Mouse (Mus musculus): ENCODE measurements around the gene Prickle3. TPM values are rescaled to one million over a fixed set of nuclear protein-coding genes. Genes with fewer than 3 reads are reported as not detected.

Gene Prickle3
- total RNA-seq, 2 experiments from 2014 or later: 21.1 to 21.5 TPM

Other genes with a start within 250 kb of the Prickle3 start
- gene Foxp3, start 83.6 kb upstream of the Prickle3 start, total RNA-seq (2021): under 1 TPM in 1 of 2 experiments, not detected in 1; 0.28 TPM
- 1 to 10 TPM; 3.6 to 4.5 TPM for gene Ppp1r3f, start 83.0 kb upstream of the Prickle3 start, total RNA-seq (2021)
- 10 to 100 TPM; 10.5 to 12.5 TPM for gene Ccdc22, start 51.7 kb upstream of the Prickle3 start, total RNA-seq (2021)
- gene Cacna1f, start 50.2 kb upstream of the Prickle3 start, total RNA-seq (2021): not detected
- 1 to 10 TPM; 2.2 to 4.1 TPM for gene Syp, start 18.8 kb upstream of the Prickle3 start, total RNA-seq (2021)
- 10 to 100 TPM; 41.3 to 57.6 TPM for gene Plp2, start 14.1 kb downstream of the Prickle3 start, total RNA-seq (2021)
- 10 to 100 TPM; 25.2 to 27.9 TPM for gene Magix, start 24.0 kb downstream of the Prickle3 start, total RNA-seq (2021)
- 10 to 100 TPM; 17.8 to 20.1 TPM for gene Gpkow, start 39.9 kb downstream of the Prickle3 start, total RNA-seq (2021)
- 10 to 100 TPM; 29.9 to 51.4 TPM for gene Wdr45, start 57.1 kb downstream of the Prickle3 start, total RNA-seq (2021)
- not detected for gene Gm45208, start 65.0 kb downstream of the Prickle3 start, total RNA-seq (2021)
- gene Praf2, start 71.2 kb downstream of the Prickle3 start, total RNA-seq (2021): 1 to 10 TPM; 5.1 to 5.3 TPM
- gene Ccdc120, start 93.6 kb downstream of the Prickle3 start, total RNA-seq (2021): under 1 TPM; 0.59 to 0.67 TPM
- gene Tfe3, start 105.3 kb downstream of the Prickle3 start, total RNA-seq (2021): 10 to 100 TPM; 12.6 to 13.0 TPM
- gene Gripap1, start 132.5 kb downstream of the Prickle3 start, total RNA-seq (2021): 10 to 100 TPM; 20.5 to 22.9 TPM
- under 1 TPM; 0.15 to 0.57 TPM for gene Kcnd1, start 165.0 kb downstream of the Prickle3 start, total RNA-seq (2021)
- 10 to 100 TPM; 19.3 to 23.4 TPM for gene Otud5, start 184.1 kb downstream of the Prickle3 start, total RNA-seq (2021)
- gene Pim2, start 221.0 kb downstream of the Prickle3 start, total RNA-seq (2021): 1 to 10 TPM; 2.2 to 4.3 TPM
- gene Slc35a2, start 226.8 kb downstream of the Prickle3 start, total RNA-seq (2021): 10 to 100 TPM; 10.6 to 17.3 TPM
- 10 to 100 TPM; 21.3 to 23.5 TPM for gene Pqbp1, start 242.0 kb downstream of the Prickle3 start, total RNA-seq (2021)
- gene Timm17b, start 242.1 kb downstream of the Prickle3 start, total RNA-seq (2021): 10 to 100 TPM; 47.2 to 49.7 TPM

All from heart, adult 18-20 months (tissue).